Mouse (Mus musculus) embryonic facial prominence, embryonic 13.5 days (tissue): ENCODE data around the gene Mn1. TPM values are rescaled to one million over a fixed set of nuclear protein-coding genes. Genes with fewer than 3 reads are reported as not detected.

Source experiments
- ATAC-seq: fragments of 200-750 bp; cut with Nextera tagmentation; 2 replicates; pipeline ENCODE4 v1.8.0; 2017; ENCODE audit warnings: low read depth; ENCODE audit not compliant: insufficient number of reproducible peaks, insufficient read depth, low FRiP score, low TSS enrichment
- H3K27ac ChIP-seq: fragments of 300-500 bp; sonication (generic); 2 replicates; pipeline ENCODE4 v1.5.1; 2015; ENCODE audit warnings: moderate library complexity, mild to moderate bottlenecking, inconsistent platforms
- H3K27me3 ChIP-seq: fragments of 300-500 bp; sonication (generic); 2 replicates; pipeline ENCODE4 v1.6.1; 2015; ENCODE audit warnings: mild to moderate bottlenecking, inconsistent platforms
- H3K36me3 ChIP-seq: fragments of 300-500 bp; sonication (generic); 2 replicates; pipeline ENCODE4 v1.6.1; 2015; ENCODE audit warnings: mild to moderate bottlenecking, inconsistent platforms
- H3K4me1 ChIP-seq: fragments of 300-500 bp; sonication (generic); 2 replicates; pipeline ENCODE4 v1.6.1; 2015; ENCODE audit warnings: inconsistent platforms
- H3K4me2 ChIP-seq: fragments of 300-500 bp; sonication (generic); 2 replicates; pipeline ENCODE4 v1.6.1; 2015; ENCODE audit warnings: moderate library complexity, mild to moderate bottlenecking, inconsistent platforms
- H3K4me3 ChIP-seq: fragments of 300-500 bp; sonication (generic); 2 replicates; pipeline ENCODE4 v1.5.1; 2015; ENCODE audit warnings: mild to moderate bottlenecking, inconsistent platforms
- H3K9ac ChIP-seq: fragments of 300-500 bp; sonication (generic); 2 replicates; pipeline ENCODE4 v1.6.1; 2015; ENCODE audit warnings: mild to moderate bottlenecking, inconsistent platforms
- H3K9me3 ChIP-seq: fragments of 300-500 bp; sonication (generic); 2 replicates; pipeline ENCODE4 v1.6.1; 2016; ENCODE audit warnings: inconsistent platforms
- WGBS: fragments of 180-500 bp; shearing (Covaris S2); methylation state at CpG from one replicate; pipeline ENCODE4 v1.1.7; 2015; ENCODE audit warnings: mixed read lengths; 5-methylcytosine and 5-hydroxymethylcytosine counted together
- polyA plus RNA-seq: library from polyadenylated mRNA; unstranded; fragments of >200 nt; fragmentation: Nextera tagmentation; extraction: Ambion mirVana; gene quantifications from 2 replicates; pipeline ENCODE4 v1.2.1, GENCODE M21; 2015

Mn1 gene
- polyA plus RNA-seq, 1 experiment from 2014 or later = 51.3 TPM

- no peak overlapping the region for H3K4me3 ChIP-seq
- WGBS = 38% methylated on average over 11 of the region's 11 CpGs
- ATAC-seq = no peak
These were observed 48.7 kb downstream of the Mn1 start for GRCm38 (mm10) chr5:111465811-111466299.

GRCm38 (mm10) chr5:111466429-111466828 lies 49.3 kb downstream of the Mn1 start:
- peaks cover 9% of the 10 kb centered on the region; the same call in 1 of the 2 replicates for H3K4me1 ChIP-seq
- peaks cover 6% of the 10 kb centered on the region; the same call in 1 of the 2 replicates for H3K9me3 ChIP-seq
- H3K27me3 ChIP-seq = no peaks in the 10 kb centered on the region
- no peak overlapping the region for H3K4me2 ChIP-seq
- no peak for ATAC-seq
- peak overlapping the region; percentile 48 for H3K27ac ChIP-seq
- 77% methylated on average over 9 of the region's 9 CpGs for WGBS
- no peaks in the 10 kb centered on the region for H3K36me3 ChIP-seq
- H3K9ac ChIP-seq = no peak overlapping the region
- no peak overlapping the region for H3K4me3 ChIP-seq

More at GRCm38 (mm10) chr5:111465811-111466299, 48.7 kb downstream of the Mn1 start:
- H3K4me2 ChIP-seq = peak overlapping the region; percentile 30; the same call in 1 of the 2 replicates
- H3K36me3 ChIP-seq = no peaks in the 10 kb centered on the region
- H3K27ac ChIP-seq = peak overlapping the region; percentile 48
- H3K9me3 ChIP-seq = peaks cover 6% of the 10 kb centered on the region; the same call in 1 of the 2 replicates
- H3K27me3 ChIP-seq = no peaks in the 10 kb centered on the region
- no peak overlapping the region for H3K9ac ChIP-seq
- peaks cover 9% of the 10 kb centered on the region; the same call in 1 of the 2 replicates for H3K4me1 ChIP-seq

GRCm38 (mm10) chr5:111467699-111468098 lies 50.5 kb downstream of the Mn1 start:
- Histone ChIP-seq H3K36me3 (no peaks in the 10 kb centered on the region), H3K27ac (no peak overlapping the region), H3K4me1 (peaks cover 9% of the 10 kb centered on the region; the same call in 1 of the 2 replicates), H3K9ac (no peak overlapping the region), H3K27me3 (no peaks in the 10 kb centered on the region), H3K4me3 (no peak overlapping the region), H3K9me3 (peaks cover 6% of the 10 kb centered on the region; the same call in 1 of the 2 replicates), H3K4me2 (no peak overlapping the region)
- no peak for ATAC-seq
- WGBS = 85% methylated on average over 5 of the region's 5 CpGs

DNA sequence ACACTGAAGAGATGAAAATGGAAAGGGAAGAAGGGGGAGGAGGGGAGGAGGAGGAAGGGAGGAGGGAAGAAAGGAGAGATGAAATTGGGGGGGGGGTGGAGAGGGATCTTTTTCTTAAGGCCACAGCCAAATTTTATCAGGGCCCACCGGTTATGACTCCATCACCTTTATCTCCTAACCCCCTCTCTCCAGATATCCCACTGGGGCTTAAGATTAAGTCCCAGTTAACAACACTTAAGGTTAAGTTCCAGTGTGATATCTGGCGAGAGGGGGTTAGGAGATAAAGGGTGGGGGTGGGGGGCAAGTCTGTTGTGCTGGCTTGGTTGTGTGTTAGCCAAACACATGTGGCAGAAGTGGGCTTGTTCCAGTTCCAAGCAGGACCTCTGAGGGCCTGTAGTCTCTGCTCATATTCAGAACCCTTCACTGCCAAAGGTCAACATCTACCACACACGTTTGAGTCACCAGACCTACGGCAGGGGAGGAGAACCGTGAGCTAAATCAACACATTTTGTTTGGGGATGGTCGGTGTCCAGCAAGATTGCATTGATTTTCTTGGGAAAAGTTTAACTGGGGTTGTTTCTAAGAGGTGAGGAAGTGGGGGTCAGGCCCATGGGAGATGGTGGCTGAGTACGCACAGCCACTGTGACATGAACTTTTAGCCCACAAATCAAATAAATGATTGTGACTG lies 52.2 kb downstream of the Mn1 start:
- peaks cover 6% of the 10 kb centered on the region; the same call in 1 of the 2 replicates for H3K9me3 ChIP-seq
- H3K27ac ChIP-seq = no peak overlapping the region
- no peak overlapping the region for H3K9ac ChIP-seq
- H3K36me3 ChIP-seq = no peaks in the 10 kb centered on the region
- no peak for ATAC-seq
- no peak overlapping the region for H3K4me3 ChIP-seq
- H3K4me1 ChIP-seq = peaks cover 17% of the 10 kb centered on the region
- H3K27me3 ChIP-seq = no peaks in the 10 kb centered on the region
- 78% methylated on average over 7 of the region's 7 CpGs for WGBS
- no peak overlapping the region for H3K4me2 ChIP-seq

GRCm38 (mm10) chr5:111470875-111471274 lies 53.7 kb downstream of the Mn1 start:
- Histone ChIP-seq H3K4me3 (no peak overlapping the region), H3K4me1 (peaks cover 14% of the 10 kb centered on the region), H3K27ac (no peak overlapping the region; the same call in 1 of the 2 replicates), H3K36me3 (no peaks in the 10 kb centered on the region), H3K4me2 (no peak overlapping the region), H3K9me3 (no peaks in the 10 kb centered on the region), H3K27me3 (no peaks in the 10 kb centered on the region), H3K9ac (no peak overlapping the region)
- no peak for ATAC-seq
- 82% methylated on average over 4 of the region's 4 CpGs for WGBS

- Histone ChIP-seq H3K4me2 (no peak overlapping the region), H3K36me3 (no peaks in the 10 kb centered on the region), H3K4me3 (no peak overlapping the region), H3K4me1 (peaks cover 8% of the 10 kb centered on the region; the same call in 1 of the 2 replicates), H3K9me3 (no peaks in the 10 kb centered on the region), H3K27me3 (no peaks in the 10 kb centered on the region), H3K9ac (no peak overlapping the region), H3K27ac (no peak overlapping the region)
- ATAC-seq = no peak
- WGBS = 75% methylated on average over 11 of the region's 11 CpGs
These were observed 56.3 kb downstream of the Mn1 start for GRCm38 (mm10) chr5:111473425-111473824.

DNA sequence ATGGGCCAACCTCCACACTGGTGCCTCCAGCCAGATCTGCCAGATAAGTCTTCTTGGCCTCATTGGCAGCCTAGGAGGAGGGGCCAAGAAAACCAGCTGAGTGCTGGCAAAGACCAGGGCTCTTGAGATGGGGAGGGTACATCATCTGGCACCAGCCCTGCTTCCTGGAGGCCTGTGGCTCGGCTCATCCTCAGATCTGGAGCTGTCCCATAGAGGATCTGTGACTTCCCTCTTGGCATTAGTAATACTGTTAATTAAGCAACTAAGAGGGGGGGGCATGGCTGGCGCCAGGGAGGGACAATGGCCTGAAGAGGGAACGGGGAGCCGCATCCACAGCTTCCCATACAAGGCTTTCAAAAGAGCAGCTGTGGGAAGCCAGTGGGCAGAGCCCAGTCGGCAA lies 58.6 kb downstream of the Mn1 start:
- no peak overlapping the region for H3K27ac ChIP-seq
- no peak overlapping the region for H3K9ac ChIP-seq
- no peak overlapping the region for H3K4me2 ChIP-seq
- no peaks in the 10 kb centered on the region for H3K27me3 ChIP-seq
- H3K9me3 ChIP-seq = no peaks in the 10 kb centered on the region
- 87% methylated on average over 5 of the region's 5 CpGs for WGBS
- peaks cover 8% of the 10 kb centered on the region; the same call in 1 of the 2 replicates for H3K4me1 ChIP-seq
- no peaks in the 10 kb centered on the region for H3K36me3 ChIP-seq
- no peak for ATAC-seq
- H3K4me3 ChIP-seq = no peak overlapping the region

DNA sequence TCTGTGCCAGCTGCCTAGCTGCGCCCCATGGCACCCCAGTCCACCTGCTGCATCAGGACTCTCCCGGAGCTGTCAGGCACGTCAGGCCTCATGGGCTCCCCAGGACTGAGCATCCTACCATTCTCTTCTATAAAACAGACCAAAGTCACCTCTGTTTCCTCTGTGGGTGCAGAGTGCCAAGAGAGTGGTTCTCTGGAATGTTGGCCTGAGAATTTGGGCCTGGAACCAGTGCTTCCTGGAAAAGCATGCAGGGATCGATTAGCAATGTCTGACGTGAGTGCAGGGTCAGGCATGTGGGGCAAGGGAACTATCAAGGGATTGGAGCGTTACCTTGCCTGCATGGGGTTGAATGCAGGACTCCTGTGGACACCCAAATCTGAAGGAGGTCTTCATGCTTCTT lies 59.0 kb downstream of the Mn1 start:
- Histone ChIP-seq H3K4me2 (no peak overlapping the region), H3K27ac (no peak overlapping the region), H3K9ac (no peak overlapping the region), H3K4me3 (no peak overlapping the region), H3K36me3 (no peaks in the 10 kb centered on the region), H3K27me3 (no peaks in the 10 kb centered on the region), H3K4me1 (peaks cover 8% of the 10 kb centered on the region; the same call in 1 of the 2 replicates), H3K9me3 (no peaks in the 10 kb centered on the region)
- no peak for ATAC-seq
- WGBS = 77% methylated on average over 6 of the region's 6 CpGs

GRCm38 (mm10) chr5:111485907-111486306 lies 68.7 kb downstream of the Mn1 start:
- H3K9ac ChIP-seq = no peak overlapping the region
- H3K4me2 ChIP-seq = no peak overlapping the region
- H3K4me3 ChIP-seq = no peak overlapping the region
- 86% methylated on average over 4 of the region's 4 CpGs for WGBS
- H3K4me1 ChIP-seq = no peaks in the 10 kb centered on the region
- 0 out of 2 replicates have a peak, but pooled peaks cover 7% of the 10 kb centered on the region for H3K9me3 ChIP-seq
- no peaks in the 10 kb centered on the region for H3K27me3 ChIP-seq
- H3K36me3 ChIP-seq = no peaks in the 10 kb centered on the region
- no peak for ATAC-seq
- H3K27ac ChIP-seq = no peak overlapping the region

DNA sequence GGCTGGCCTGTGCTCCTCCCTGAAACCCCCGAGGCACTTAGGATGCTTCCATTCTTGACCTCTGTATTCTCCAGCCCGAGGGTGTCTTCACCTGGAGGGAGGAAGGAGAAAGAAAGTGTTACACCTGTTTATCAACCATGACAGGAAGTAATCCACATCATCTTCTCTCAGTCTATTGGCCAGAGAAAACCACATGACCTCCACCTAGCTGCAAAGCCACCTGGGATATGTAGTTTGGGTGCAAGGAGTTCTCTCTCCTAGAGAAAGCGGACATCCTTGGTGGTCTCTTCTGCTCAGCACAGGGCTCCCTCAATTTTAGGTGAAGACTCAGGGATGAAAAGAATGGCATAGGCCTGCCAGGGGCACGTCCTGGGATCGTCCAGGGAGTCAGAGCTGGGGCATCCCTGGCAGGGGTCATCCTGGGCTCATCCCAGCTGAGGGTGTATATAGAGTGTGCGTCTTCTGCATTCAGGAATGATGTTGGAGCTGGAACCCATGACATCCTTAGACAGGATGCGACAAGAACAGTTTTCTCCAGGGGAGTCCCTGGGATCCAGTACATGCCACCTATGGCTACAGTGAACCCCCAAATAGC lies 72.0 kb downstream of the Mn1 start:
- Histone ChIP-seq H3K36me3 (no peaks in the 10 kb centered on the region), H3K4me2 (no peak overlapping the region), H3K4me1 (no peaks in the 10 kb centered on the region), H3K27me3 (no peaks in the 10 kb centered on the region), H3K9me3 (no peaks in the 10 kb centered on the region), H3K4me3 (no peak overlapping the region), H3K27ac (no peak overlapping the region), H3K9ac (no peak overlapping the region)
- WGBS = 49% methylated on average over 7 of the region's 7 CpGs
- 0 out of 2 replicates have a peak, but pooled peaks have one; percentile 43 for ATAC-seq

DNA sequence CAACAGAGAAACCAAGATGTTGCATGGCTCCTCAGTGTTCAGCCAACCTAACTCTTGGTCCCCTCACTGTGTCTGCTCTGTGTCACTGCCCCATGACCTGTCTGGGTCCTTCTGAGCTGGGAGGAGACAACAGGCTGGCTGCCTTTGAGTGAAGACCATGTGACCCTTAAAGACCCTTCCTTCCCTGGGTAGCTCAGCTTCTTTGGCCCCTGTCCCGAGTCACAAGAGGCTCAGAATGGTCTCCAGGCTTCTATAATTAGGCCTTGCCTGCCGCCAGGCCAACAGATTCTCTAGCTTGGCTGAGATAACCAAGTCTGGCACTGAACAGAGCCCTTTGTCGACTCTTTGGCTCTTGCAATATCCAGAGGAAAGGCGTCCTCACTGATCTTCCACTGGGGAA lies 73.4 kb downstream of the Mn1 start:
- Histone ChIP-seq H3K27ac (no peak overlapping the region), H3K9me3 (no peaks in the 10 kb centered on the region), H3K4me3 (no peak overlapping the region), H3K9ac (no peak overlapping the region), H3K36me3 (no peaks in the 10 kb centered on the region), H3K4me2 (no peak overlapping the region), H3K4me1 (peaks cover 1% of the 10 kb centered on the region; the same call in 1 of the 2 replicates), H3K27me3 (no peaks in the 10 kb centered on the region)
- WGBS = 65% methylated on average over 4 of the region's 4 CpGs
- no peak for ATAC-seq

GRCm38 (mm10) chr5:111491485-111491884 lies 74.3 kb downstream of the Mn1 start:
- H3K4me2 ChIP-seq = no peak overlapping the region
- H3K27me3 ChIP-seq = no peaks in the 10 kb centered on the region
- H3K4me1 ChIP-seq = peaks cover 10% of the 10 kb centered on the region
- no peak overlapping the region for H3K27ac ChIP-seq
- no peaks in the 10 kb centered on the region for H3K9me3 ChIP-seq
- H3K9ac ChIP-seq = no peak overlapping the region
- no peaks in the 10 kb centered on the region for H3K36me3 ChIP-seq
- no peak for ATAC-seq
- 68% methylated on average over 1 of the region's 1 CpGs for WGBS
- no peak overlapping the region for H3K4me3 ChIP-seq
